10 mouse cellular contexts compared by ENCODE assay signal in the genomic region with DNA sequence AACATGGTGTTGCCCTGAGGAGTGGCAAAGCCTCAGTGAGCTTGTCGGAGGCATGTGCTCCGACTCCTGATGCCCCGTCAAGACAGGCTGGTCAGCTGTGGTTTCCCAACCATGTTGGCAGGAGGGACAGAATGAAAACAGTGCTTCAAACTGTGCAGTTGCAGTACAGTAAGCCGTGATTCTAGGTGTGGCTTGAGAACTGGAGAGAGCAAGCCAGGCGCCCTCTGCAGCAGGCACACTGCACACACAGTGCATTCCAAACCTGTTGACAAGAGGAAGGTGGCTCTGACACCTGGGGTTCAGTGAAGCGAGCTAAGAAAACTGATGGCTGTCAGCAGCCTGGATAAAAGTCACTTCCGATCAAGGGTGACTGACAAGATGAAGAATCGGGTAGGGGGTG. TPM values are rescaled to one million over a fixed set of nuclear protein-coding genes. Genes with fewer than 3 reads are reported as not detected.
A peak's percentile ranks its signal among the peaks of the same experiment; 100 is the strongest.
DNase-seq lines count a peak whose midpoint lies in the region; ATAC-seq and TF ChIP-seq lines count a peak whose summit lies in the region.
"Had no signal": no experiment of that assay in that cellular context is flagged by ENCODE, and none has a peak within 500 bp of the region (broad histone marks: within the 10 kb centered on the region; RNA-seq: fewer than 3 reads in every experiment).

No protein-coding gene starts in this region.

- no peak overlapping the region for H3K27ac ChIP-seq in heart, adult 2 months
- no peak overlapping the region for H3K27ac ChIP-seq in kidney, embryonic 15.5 days
- no peak overlapping the region for H3K27ac ChIP-seq in stomach, embryonic 16.5 days (ENCODE audit: low read length)
- no peak overlapping the region for H3K27ac ChIP-seq in neural tube, embryonic 15.5 days (replicated peaks)
- no peak overlapping the region for H3K27ac ChIP-seq in hindbrain, embryonic 10.5 days
- H3K27ac ChIP-seq: embryonic facial prominence, embryonic 12.5 days had no signal

- no peaks in the 10 kb centered on the region for H3K36me3 ChIP-seq in heart, adult 2 months (ENCODE audit: control insufficient read depth, insufficient read depth, low read length)
- no peaks in the 10 kb centered on the region for H3K36me3 ChIP-seq in kidney, embryonic 15.5 days
- no peaks in the 10 kb centered on the region for H3K36me3 ChIP-seq in stomach, embryonic 16.5 days (ENCODE audit: control insufficient read depth, insufficient read depth, low read length)
- H3K36me3 ChIP-seq in neural tube, embryonic 15.5 days: no peaks in the 10 kb centered on the region
- H3K36me3 ChIP-seq in hindbrain, embryonic 10.5 days: no peaks in the 10 kb centered on the region
- H3K36me3 ChIP-seq: embryonic facial prominence, embryonic 12.5 days had no signal

- TF ChIP-seq EP300 in heart, adult 2 months (IDR thresholded peaks at IDR 0.05; ENCODE audit: insufficient read depth, low read depth, low read length): no peak

- no peaks in the 10 kb centered on the region for H3K9me3 ChIP-seq in kidney, embryonic 15.5 days (replicated peaks)
- no peaks in the 10 kb centered on the region for H3K9me3 ChIP-seq in stomach, embryonic 16.5 days (replicated peaks; ENCODE audit: control insufficient read depth, low read length)
- H3K9me3 ChIP-seq in neural tube, embryonic 15.5 days (replicated peaks): no peaks in the 10 kb centered on the region
- no peaks in the 10 kb centered on the region for H3K9me3 ChIP-seq in hindbrain, embryonic 10.5 days
- H3K9me3 ChIP-seq: embryonic facial prominence, embryonic 12.5 days had no signal

- H3K4me3 ChIP-seq in heart, adult 2 months: no peak overlapping the region
- no peak overlapping the region for H3K4me3 ChIP-seq in lung, adult 2 months (replicated peaks; ENCODE audit: extremely low read depth, low read depth, low read length)
- H3K4me3 ChIP-seq in kidney, embryonic 15.5 days (replicated peaks): no peak overlapping the region
- no peak overlapping the region for H3K4me3 ChIP-seq in stomach, embryonic 16.5 days (replicated peaks; ENCODE audit: low read length)
- H3K4me3 ChIP-seq in neural tube, embryonic 15.5 days (replicated peaks): no peak overlapping the region
- H3K4me3 ChIP-seq in hindbrain, embryonic 10.5 days: no peak overlapping the region
- H3K4me3 ChIP-seq: embryonic facial prominence, embryonic 12.5 days had no signal

- peak; percentile 49; the same call in 1 of the 2 replicates for ATAC-seq in kidney, embryonic 15.5 days (replicated peaks; ENCODE audit: low FRiP score)
- ATAC-seq in stomach, embryonic 16.5 days (ENCODE audit: insufficient read depth, low FRiP score): peak; percentile 44; the same call in 1 of the 2 replicates
- no peak for ATAC-seq in neural tube, embryonic 15.5 days (ENCODE audit: low FRiP score)
- ATAC-seq: activated CD4-positive, CD25-positive, alpha-beta regulatory T cell, adult 4 months had no signal

- peak; percentile 51 for TF ChIP-seq CTCF in heart, adult 2 months (IDR thresholded peaks at IDR 0.05)
- TF ChIP-seq CTCF in lung, adult 2 months (IDR thresholded peaks at IDR 0.05; ENCODE audit: insufficient read depth, low read length): peak; percentile 45

- H3K79me2 ChIP-seq in heart, adult 2 months (replicated peaks; ENCODE audit: control insufficient read depth, insufficient read depth, low read length): no peaks in the 10 kb centered on the region

- no peaks in the 10 kb centered on the region for H3K4me1 ChIP-seq in heart, adult 2 months (ENCODE audit: control insufficient read depth, insufficient read depth, low read length)
- no peaks in the 10 kb centered on the region for H3K4me1 ChIP-seq in lung, adult 2 months (ENCODE audit: control insufficient read depth, insufficient read depth, low read length)
- peaks cover 2% of the 10 kb centered on the region; the same call in 1 of the 2 replicates for H3K4me1 ChIP-seq in kidney, embryonic 15.5 days
- H3K4me1 ChIP-seq in stomach, embryonic 16.5 days (ENCODE audit: control insufficient read depth, insufficient read depth, low read length): no peaks in the 10 kb centered on the region
- no peaks in the 10 kb centered on the region for H3K4me1 ChIP-seq in neural tube, embryonic 15.5 days
- peaks cover 11% of the 10 kb centered on the region for H3K4me1 ChIP-seq in hindbrain, embryonic 10.5 days (replicated peaks)
- H3K4me1 ChIP-seq: embryonic facial prominence, embryonic 12.5 days had no signal

- WGBS in heart, adult 2 months: 59% methylated on average over 8 of the region's 8 CpGs
- 57% methylated on average over 8 of the region's 8 CpGs for WGBS in lung, adult 2 months
- WGBS in kidney, embryonic 15.5 days: 62% methylated on average over 8 of the region's 8 CpGs
- 46% methylated on average over 8 of the region's 8 CpGs for WGBS in stomach, embryonic 16.5 days
- 68% methylated on average over 8 of the region's 8 CpGs for WGBS in neural tube, embryonic 15.5 days
- WGBS in hindbrain, embryonic 10.5 days: 63% methylated on average over 8 of the region's 8 CpGs

- H3K27me3 ChIP-seq in heart, adult 2 months (ENCODE audit: control insufficient read depth, insufficient read depth, low read length): no peaks in the 10 kb centered on the region
- H3K27me3 ChIP-seq in kidney, embryonic 15.5 days: no peaks in the 10 kb centered on the region
- H3K27me3 ChIP-seq in stomach, embryonic 16.5 days (ENCODE audit: control insufficient read depth, insufficient read depth, low read length): no peaks in the 10 kb centered on the region
- no peaks in the 10 kb centered on the region for H3K27me3 ChIP-seq in neural tube, embryonic 15.5 days (replicated peaks)
- H3K27me3 ChIP-seq in hindbrain, embryonic 10.5 days (ENCODE audit: insufficient read depth, poor library complexity, severe bottlenecking): no peaks in the 10 kb centered on the region
- H3K27me3 ChIP-seq: embryonic facial prominence, embryonic 12.5 days had no signal

- no peak overlapping the region for H3K4me2 ChIP-seq in kidney, embryonic 15.5 days
- H3K4me2 ChIP-seq in stomach, embryonic 16.5 days (ENCODE audit: low read depth, low read length): no peak overlapping the region
- no peak overlapping the region for H3K4me2 ChIP-seq in neural tube, embryonic 15.5 days
- H3K4me2 ChIP-seq: embryonic facial prominence, embryonic 12.5 days had no signal

- TF ChIP-seq POLR2A in heart, adult 2 months (IDR thresholded peaks at IDR 0.05; ENCODE audit: insufficient read depth, low read depth, low read length): no peak
- no peak for TF ChIP-seq POLR2A in lung, adult 2 months (IDR thresholded peaks at IDR 0.05; ENCODE audit: borderline replicate concordance, extremely low read depth, low read depth, low read length)

- no peak for DNase-seq in heart, adult 2 months
- DNase-seq in heart, adult 18-20 months: no peak
- DNase-seq in lung, adult 2 months: no peak
- no peak for DNase-seq in lung, postnatal 4 days
- DNase-seq in hindbrain, embryonic 10.5 days (ENCODE audit: low spot score): no peak

- H3K9ac ChIP-seq in heart, adult 2 months (ENCODE audit: low read depth, low read length): no peak overlapping the region
- H3K9ac ChIP-seq in kidney, embryonic 15.5 days: no peak overlapping the region
- no peak overlapping the region for H3K9ac ChIP-seq in stomach, embryonic 16.5 days (ENCODE audit: low read length)
- H3K9ac ChIP-seq in neural tube, embryonic 15.5 days (replicated peaks): no peak overlapping the region
- H3K9ac ChIP-seq: embryonic facial prominence, embryonic 12.5 days had no signal

- intact Hi-C loops in heart, adult 2 months (cut with DNase I): no loop called here

RNA-seq across cellular contexts. Expression of a gene that starts 58.1 kb away (rescaled TPM):
- 1,000 to 10,000 TPM in 1 of 2 experiments, 100 to 1,000 TPM in 1; 847 to 1,012 TPM for total RNA-seq in heart, adult 2 months (2021)
- 867 and 883 TPM in 2 replicates for polyA plus RNA-seq in heart, adult 2 months (2012; rRNA removed)
- total RNA-seq in heart, adult 18-20 months (2021): 1,000 to 10,000 TPM in 1 of 2 experiments, 100 to 1,000 TPM in 1; 956 to 1,038 TPM
- polyA plus RNA-seq in lung, adult 2 months (2012; rRNA removed): 669 and 673 TPM in 2 replicates
- 1,359 and 1,501 TPM in 2 replicates for polyA plus RNA-seq in kidney, embryonic 15.5 days (2015; fragmentation: Nextera tagmentation; extraction: Ambion mirVana)
- 1,067 and 1,217 TPM in 2 replicates for polyA plus RNA-seq in stomach, embryonic 16.5 days (2015; fragmentation: Nextera tagmentation; extraction: Ambion mirVana)
- polyA plus RNA-seq in neural tube, embryonic 15.5 days (2015; fragmentation: Nextera tagmentation; extraction: Ambion mirVana): 750 and 812 TPM in 2 replicates
- polyA plus RNA-seq in hindbrain, embryonic 10.5 days (2016; fragmentation: Nextera tagmentation; extraction: Ambion mirVana): 1,093 and 1,176 TPM in 2 replicates
